Mouse (Mus musculus): ENCODE data around the gene Lipt2.

DNA sequence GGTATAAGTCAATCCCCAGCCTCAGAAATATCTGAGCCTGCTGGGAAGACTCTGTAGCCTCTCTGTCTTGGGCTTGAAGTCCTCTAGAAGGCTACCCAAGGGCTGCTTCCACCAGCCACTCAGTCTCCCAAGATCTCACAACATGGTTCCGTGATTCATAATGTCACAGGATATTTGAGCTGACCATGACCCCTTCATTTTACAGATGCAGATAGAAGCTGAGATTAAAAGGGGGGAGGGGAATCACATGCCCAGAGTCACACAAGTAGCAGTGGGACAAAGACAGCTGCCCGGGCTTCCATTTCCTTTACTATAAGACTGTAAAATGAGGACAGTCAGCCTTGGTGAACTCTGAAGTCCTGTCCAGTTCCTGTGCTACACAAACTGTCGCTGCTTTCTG lies 22.5 kb downstream of the Lipt2 start:
- no peak for TF ChIP-seq CTCF (IDR thresholded peaks at IDR 0.05; ENCODE audit: low read depth, low read length)
- TF ChIP-seq GATA1 (IDR thresholded peaks at IDR 0.05; ENCODE audit: borderline replicate concordance, low read length): no peak
- no peak for TF ChIP-seq TAL1 (conservative IDR thresholded peaks at IDR 0.05; ENCODE audit: low read depth, low read length)
- no peak for TF ChIP-seq POLR2AphosphoS5 (IDR thresholded peaks at IDR 0.05; ENCODE audit: insufficient replicate concordance, low read depth, low read length)
- TF ChIP-seq GATA2 (IDR thresholded peaks at IDR 0.05; ENCODE audit: borderline replicate concordance, low read depth, low read length): no peak

Measured in G1E (cell line).